Mouse (Mus musculus) midbrain, embryonic 14.5 days (tissue): ENCODE measurements around the gene Uvrag. TPM values are rescaled to one million over a fixed set of nuclear protein-coding genes. Genes with fewer than 3 reads are reported as not detected.
"Not testable (repeated sequence)": the region's sequence is repeated elsewhere in the genome, so short reads cannot be mapped to it uniquely, and the experiment has no call there.

Experiments used
- ATAC-seq: fragments of 200-750 bp; cut with Nextera tagmentation; 2 replicates; pipeline ENCODE4 v1.8.0; 2017; ENCODE audit warnings: moderate number of reproducible peaks, moderate library complexity; ENCODE audit not compliant: low FRiP score, low TSS enrichment
- DNase-seq: peaks from one replicate; pipeline ENCODE4 v3.0.0-alpha.2; 2015
- H3K27ac ChIP-seq: fragments of 300-500 bp; sonication (generic); replicated peaks from 2 replicates; pipeline ENCODE4 v1.5.1; 2014; ENCODE audit warnings: mild to moderate bottlenecking, low read depth, low read length, moderate library complexity
- H3K27me3 ChIP-seq: fragments of 300-500 bp; sonication (generic); 2 replicates; pipeline ENCODE4 v1.6.1; 2014; ENCODE audit warnings: low read length, control low read depth, mixed read lengths; ENCODE audit not compliant: control insufficient read depth, insufficient read depth
- H3K36me3 ChIP-seq: fragments of 300-500 bp; sonication (generic); 2 replicates; pipeline ENCODE4 v1.6.1; 2014; ENCODE audit warnings: low read length, control low read depth; ENCODE audit not compliant: control insufficient read depth, insufficient read depth
- H3K4me1 ChIP-seq: fragments of 300-500 bp; sonication (generic); 2 replicates; pipeline ENCODE4 v1.6.1; 2014; ENCODE audit warnings: mild to moderate bottlenecking, antibody characterized with exemption, low read length, control low read depth; ENCODE audit not compliant: control insufficient read depth, insufficient read depth
- H3K4me2 ChIP-seq: fragments of 300-500 bp; sonication (generic); 2 replicates; pipeline ENCODE4 v1.6.1; 2014; ENCODE audit warnings: mild to moderate bottlenecking, low read length, moderate library complexity
- H3K4me3 ChIP-seq: fragments of 300-500 bp; sonication (generic); replicated peaks from 2 replicates; pipeline ENCODE4 v1.5.1; 2014; ENCODE audit warnings: low read depth, low read length
- H3K9ac ChIP-seq: fragments of 300-500 bp; sonication (generic); replicated peaks from 2 replicates; pipeline ENCODE4 v1.6.1; 2014; ENCODE audit warnings: mild to moderate bottlenecking, low read length, moderate library complexity
- H3K9me3 ChIP-seq: fragments of 300-500 bp; sonication (generic); 2 replicates; pipeline ENCODE4 v1.6.1; 2016; ENCODE audit warnings: low read length, control low read depth, mixed read lengths; ENCODE audit not compliant: control insufficient read depth
- WGBS: fragments of 180-500 bp; shearing (Covaris S2); extraction: QIAGEN DNeasy Blood & Tissue Kit; methylation state at CpG from one replicate; pipeline ENCODE4 v1.1.7; 2014; 5-methylcytosine and 5-hydroxymethylcytosine counted together
- polyA plus RNA-seq: library from polyadenylated mRNA; unstranded; fragments of >200 nt; fragmentation: Nextera tagmentation; extraction: Ambion mirVana; gene quantifications from 2 replicates; pipeline ENCODE4 v1.2.1, GENCODE M21; 2014

Gene Uvrag
- polyA plus RNA-seq, 1 experiment from 2014 or later = 21.0 TPM

DNA sequence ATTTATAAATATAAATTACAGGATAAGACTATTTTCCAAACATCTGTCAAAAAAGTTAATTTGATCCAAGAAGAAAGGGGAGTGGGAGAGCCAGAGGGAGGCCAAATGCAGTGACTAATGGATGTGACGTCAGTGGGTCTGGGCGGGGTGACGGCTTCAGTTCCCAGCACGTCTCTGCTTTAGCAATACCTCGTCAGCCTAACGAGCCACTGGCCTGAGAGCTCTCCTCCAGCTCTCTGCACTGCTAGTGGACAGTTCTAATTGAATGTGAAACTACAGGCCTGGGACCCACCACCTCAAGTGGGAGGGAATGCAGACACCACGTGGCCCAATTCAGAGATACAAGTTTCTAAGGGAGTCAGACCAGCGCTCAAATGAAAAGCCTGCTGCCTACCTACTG, 63.7 kb downstream of the Uvrag start:
- Histone ChIP-seq H3K27ac (no peak overlapping the region), H3K36me3 (no peaks in the 10 kb centered on the region), H3K4me2 (no peak overlapping the region), H3K4me3 (no peak overlapping the region), H3K27me3 (no peaks in the 10 kb centered on the region), H3K9ac (no peak overlapping the region), H3K4me1 (no peaks in the 10 kb centered on the region), H3K9me3 (no peaks in the 10 kb centered on the region)
- ATAC-seq (no peak), DNase-seq (no peak)
- 69% methylated on average over 8 of the region's 8 CpGs for WGBS

DNA sequence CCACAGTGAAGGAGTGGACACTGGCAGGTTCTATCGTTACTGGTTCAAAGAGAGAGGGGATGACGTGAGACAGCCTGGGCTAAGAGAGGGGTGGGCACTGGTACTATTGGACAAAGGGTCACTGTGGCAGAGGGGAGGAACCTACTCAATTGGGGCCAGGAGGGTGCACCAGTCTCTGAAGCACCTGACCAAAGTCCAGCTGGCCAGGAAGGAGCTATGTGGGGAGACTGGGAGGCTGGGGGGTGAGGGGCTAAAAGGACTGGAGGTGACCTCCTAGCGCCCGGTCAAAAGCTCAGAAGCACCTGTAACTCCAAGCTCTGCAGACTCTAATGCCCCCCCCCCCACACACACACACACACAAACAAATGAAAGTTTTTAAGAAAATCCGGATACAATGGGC, 65.8 kb downstream of the Uvrag start:
- no peaks in the 10 kb centered on the region for H3K9me3 ChIP-seq
- H3K9ac ChIP-seq = no peak overlapping the region
- H3K4me1 ChIP-seq = no peaks in the 10 kb centered on the region
- DNase-seq (no peak), ATAC-seq (no peak)
- H3K4me3 ChIP-seq = no peak overlapping the region
- H3K36me3 ChIP-seq = no peaks in the 10 kb centered on the region
- H3K27me3 ChIP-seq = no peaks in the 10 kb centered on the region
- 74% methylated on average over 5 of the region's 5 CpGs for WGBS
- H3K4me2 ChIP-seq = no peak overlapping the region
- H3K27ac ChIP-seq = no peak overlapping the region

DNA sequence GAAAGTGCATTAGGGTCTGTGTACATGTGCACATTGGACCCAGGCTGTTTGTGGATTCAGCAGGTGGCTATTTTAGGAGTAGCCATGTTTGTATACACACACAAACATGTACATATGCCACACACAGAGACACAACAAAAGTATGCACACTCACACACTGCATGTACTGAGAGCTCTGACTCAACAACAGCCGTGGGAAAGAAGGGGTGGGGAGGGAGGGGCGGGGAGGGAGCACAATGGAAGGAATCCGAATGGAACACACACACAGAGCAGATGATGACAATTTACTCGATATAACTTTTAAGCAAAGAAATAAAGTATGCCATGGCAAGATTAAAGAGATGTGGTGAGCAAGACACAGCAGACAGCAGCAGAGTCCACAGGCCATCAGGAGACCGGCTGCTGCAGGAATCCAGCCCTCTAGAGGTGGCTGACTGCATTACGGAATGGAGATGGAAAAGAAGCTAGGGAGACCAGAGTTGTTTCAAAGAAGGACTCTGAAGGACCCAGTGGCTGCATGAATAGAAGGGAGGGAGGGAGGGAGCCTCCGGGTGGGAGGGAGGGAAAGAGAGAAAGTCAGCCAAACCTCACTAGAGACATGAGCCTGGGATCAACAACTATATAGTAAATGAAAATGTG, 67.1 kb downstream of the Uvrag start:
- Histone ChIP-seq H3K9me3 (no peaks in the 10 kb centered on the region), H3K4me1 (no peaks in the 10 kb centered on the region), H3K4me3 (no peak overlapping the region), H3K4me2 (no peak overlapping the region), H3K27me3 (no peaks in the 10 kb centered on the region), H3K36me3 (no peaks in the 10 kb centered on the region), H3K27ac (no peak overlapping the region), H3K9ac (no peak overlapping the region)
- DNase-seq = peak; percentile 80
- no peak for ATAC-seq
- 19% methylated on average over 7 of the region's 7 CpGs for WGBS

DNA sequence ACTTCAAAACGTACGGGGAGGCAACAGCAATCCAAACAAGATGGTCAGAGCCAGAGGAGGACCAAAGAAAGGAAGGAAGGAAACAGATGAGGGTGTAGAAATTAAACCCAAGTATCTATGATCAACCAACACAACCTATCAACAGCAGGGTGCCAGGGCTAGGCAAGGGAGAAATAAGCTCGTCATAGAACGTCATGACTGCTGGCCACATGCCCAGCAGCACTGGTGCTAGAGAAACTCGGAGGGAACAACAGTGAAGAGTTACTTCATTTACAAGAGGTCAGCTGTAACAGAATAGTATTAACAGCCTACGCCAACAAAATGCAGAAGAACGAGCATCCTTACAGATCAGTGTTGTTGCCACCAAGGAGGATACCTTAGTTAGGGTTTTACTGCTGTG, 73.2 kb downstream of the Uvrag start:
- no peak overlapping the region for H3K4me3 ChIP-seq
- 88% methylated on average over 7 of the region's 7 CpGs for WGBS
- H3K36me3 ChIP-seq = no peaks in the 10 kb centered on the region
- no peaks in the 10 kb centered on the region for H3K9me3 ChIP-seq
- 0 out of 2 replicates have a peak, but pooled peaks cover 4% of the 10 kb centered on the region for H3K4me1 ChIP-seq
- DNase-seq (no peak), ATAC-seq (no peak)
- H3K4me2 ChIP-seq = no peak overlapping the region
- H3K9ac ChIP-seq = no peak overlapping the region
- H3K27me3 ChIP-seq = no peaks in the 10 kb centered on the region
- H3K27ac ChIP-seq = no peak overlapping the region

DNA sequence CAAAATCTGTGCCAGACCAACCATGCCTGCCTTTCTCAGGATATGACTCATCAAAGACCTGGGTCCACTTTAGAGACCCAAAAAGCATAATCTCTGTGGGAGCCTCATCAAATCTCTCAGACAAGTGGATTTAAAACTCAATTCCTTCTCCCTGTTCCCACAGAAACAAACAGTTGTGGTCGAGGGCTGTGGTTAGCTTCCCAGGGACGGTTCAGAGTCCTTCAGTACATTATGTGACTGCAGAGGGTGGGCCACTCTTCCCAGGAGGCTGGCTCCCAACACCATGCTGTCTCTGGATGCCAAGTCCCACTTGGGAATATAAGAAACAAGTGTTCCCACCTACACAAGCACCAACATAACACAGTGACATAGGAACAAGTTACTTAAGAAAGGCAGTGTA, 75.0 kb downstream of the Uvrag start:
- Histone ChIP-seq H3K36me3 (no peaks in the 10 kb centered on the region), H3K9me3 (no peaks in the 10 kb centered on the region), H3K4me1 (0 out of 2 replicates have a peak, but pooled peaks cover 4% of the 10 kb centered on the region), H3K4me3 (no peak overlapping the region), H3K27ac (no peak overlapping the region), H3K27me3 (no peaks in the 10 kb centered on the region), H3K9ac (no peak overlapping the region), H3K4me2 (no peak overlapping the region)
- WGBS = 11% methylated on average over 2 of the region's 2 CpGs
- DNase-seq (no peak), ATAC-seq (no peak)

DNA sequence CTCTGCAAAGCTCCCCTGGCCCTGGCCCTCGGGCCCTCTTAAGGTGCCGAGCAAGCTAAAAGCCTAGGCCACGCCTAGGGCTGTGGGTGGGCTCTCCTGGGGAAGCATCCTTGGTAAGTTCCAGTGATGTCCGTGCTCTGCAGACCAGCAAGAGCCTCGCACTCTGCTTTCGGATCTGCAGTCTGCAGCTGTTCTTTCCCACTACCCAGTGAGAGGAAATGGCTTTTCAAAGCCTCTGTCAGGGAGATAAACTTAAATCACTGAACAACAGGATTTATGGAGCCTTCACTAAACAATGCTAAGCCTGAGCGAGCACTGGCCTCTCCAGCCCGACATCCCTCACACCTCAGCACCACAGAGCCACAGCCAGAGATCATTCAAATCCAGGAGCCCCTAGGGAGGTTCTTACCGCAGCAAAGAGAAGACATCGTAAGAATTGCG, 75.5 kb downstream of the Uvrag start:
- H3K4me2 ChIP-seq = no peak overlapping the region
- peak; percentile 17 for DNase-seq
- H3K27ac ChIP-seq = no peak overlapping the region

DNA sequence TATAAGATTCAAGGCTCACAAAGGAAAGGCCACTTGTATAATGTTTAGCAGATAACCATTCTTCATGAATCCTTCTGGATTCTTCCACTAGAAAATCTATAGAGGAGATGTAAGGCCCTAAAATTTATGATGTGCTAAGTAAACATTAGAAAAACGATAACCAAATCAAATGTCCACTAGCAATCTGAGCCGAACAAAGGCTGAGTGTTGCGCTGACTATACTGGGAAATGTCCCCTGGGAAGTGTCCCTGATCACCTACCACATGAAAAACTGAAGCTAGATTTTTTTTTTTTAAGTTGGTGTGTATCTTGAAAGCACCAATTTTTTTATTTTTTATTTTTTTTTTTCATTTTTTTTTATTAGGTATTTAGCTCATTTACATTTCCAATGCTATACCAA, 76.1 kb downstream of the Uvrag start:
- no peak for ATAC-seq
- no peak for DNase-seq
- Histone ChIP-seq H3K27ac (no peak overlapping the region), H3K9ac (no peak overlapping the region), H3K4me2 (no peak overlapping the region), H3K36me3 (no peaks in the 10 kb centered on the region), H3K4me3 (no peak overlapping the region), H3K9me3 (no peaks in the 10 kb centered on the region), H3K4me1 (0 out of 2 replicates have a peak, but pooled peaks cover 4% of the 10 kb centered on the region), H3K27me3 (no peaks in the 10 kb centered on the region)
- WGBS = 81% methylated on average over 3 of the region's 3 CpGs

More for the DNA sequence above, 75.5 kb downstream of the Uvrag start:
- no peaks in the 10 kb centered on the region for H3K9me3 ChIP-seq
- H3K27me3 ChIP-seq = no peaks in the 10 kb centered on the region
- H3K4me1 ChIP-seq = 0 out of 2 replicates have a peak, but pooled peaks cover 4% of the 10 kb centered on the region
- H3K36me3 ChIP-seq = no peaks in the 10 kb centered on the region
- WGBS = 5% methylated on average over 11 of the region's 11 CpGs
- H3K4me3 ChIP-seq = no peak overlapping the region
- no peak for ATAC-seq
- H3K9ac ChIP-seq = no peak overlapping the region; the same call in 1 of the 2 replicates

DNA sequence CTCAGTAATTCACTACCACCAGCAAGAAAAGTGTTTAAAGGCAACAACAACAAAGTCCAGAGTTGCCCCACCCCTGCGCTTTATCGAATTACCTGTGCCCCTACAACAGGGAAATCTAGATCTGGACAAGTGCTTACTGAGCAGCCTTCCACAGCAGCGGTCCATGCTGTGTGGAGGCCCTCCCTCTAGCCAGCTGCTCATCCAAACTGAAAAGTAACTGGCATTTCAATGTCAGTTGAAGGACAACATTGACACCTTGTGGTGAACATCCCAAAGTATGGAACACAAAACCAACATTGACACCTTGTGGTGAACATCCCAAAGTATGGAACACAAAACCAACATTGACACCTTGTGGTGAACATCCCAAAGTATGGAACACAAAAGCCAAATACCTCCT, 78.7 kb downstream of the Uvrag start:
- not testable (repeated sequence) for ATAC-seq, H3K27me3 ChIP-seq, H3K36me3 ChIP-seq, H3K4me1 ChIP-seq, H3K27ac ChIP-seq, H3K9ac ChIP-seq, H3K4me3 ChIP-seq, H3K9me3 ChIP-seq, H3K4me2 ChIP-seq
- 87% methylated on average over 3 of the region's 3 CpGs for WGBS
- peak; percentile 61 for DNase-seq

DNA sequence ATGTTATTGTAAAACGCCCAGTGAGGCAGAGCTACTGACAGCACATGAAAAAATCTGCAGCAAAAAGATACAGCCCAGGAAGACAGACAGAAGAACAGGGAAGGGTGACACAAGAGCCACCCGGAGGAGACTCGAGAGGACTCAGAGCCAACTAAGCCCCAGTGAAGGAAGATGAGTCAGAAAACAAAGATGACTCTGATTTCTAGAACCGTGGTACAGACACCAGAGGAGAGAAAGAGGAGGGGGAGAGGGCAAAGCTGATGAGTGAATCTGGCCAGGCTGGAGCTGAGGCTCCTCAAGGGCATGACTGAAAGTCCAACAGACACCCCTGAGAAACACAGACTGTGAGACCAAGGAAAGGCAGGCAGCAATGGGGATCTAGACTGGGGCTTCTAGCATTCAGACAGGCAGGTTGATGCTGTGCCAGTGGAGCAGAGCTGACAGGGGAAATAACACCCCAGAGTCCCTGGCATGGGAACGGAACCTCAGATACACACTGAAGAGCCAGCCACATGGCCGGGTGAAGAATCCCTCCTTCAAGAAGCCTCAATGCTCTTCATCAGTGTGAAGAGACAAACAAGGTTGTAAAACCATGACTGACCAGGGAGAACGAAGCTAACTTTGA, 79.8 kb downstream of the Uvrag start:
- ATAC-seq = no peak
- no peak overlapping the region for H3K9ac ChIP-seq
- no peaks in the 10 kb centered on the region for H3K9me3 ChIP-seq
- H3K4me3 ChIP-seq = no peak overlapping the region
- H3K27ac ChIP-seq = no peak overlapping the region
- no peak for DNase-seq
- WGBS = 85% methylated on average over 7 of the region's 7 CpGs
- H3K4me2 ChIP-seq = no peak overlapping the region
- H3K4me1 ChIP-seq = 0 out of 2 replicates have a peak, but pooled peaks cover 4% of the 10 kb centered on the region
- no peaks in the 10 kb centered on the region for H3K27me3 ChIP-seq
- H3K36me3 ChIP-seq = no peaks in the 10 kb centered on the region
